Mouse (Mus musculus): Measurements from ENCODE around the gene 4930433I11Rik. TPM values are rescaled to one million over a fixed set of nuclear protein-coding genes. Genes with fewer than 3 reads are reported as not detected.
"Not testable (repeated sequence)": the region's sequence is repeated elsewhere in the genome, so short reads cannot be mapped to it uniquely, and the experiment has no call there.

The 4930433I11Rik gene
- polyA plus RNA-seq (2015; fragmentation: Nextera tagmentation; extraction: Ambion mirVana), result not detected in 2 replicates

DNA sequence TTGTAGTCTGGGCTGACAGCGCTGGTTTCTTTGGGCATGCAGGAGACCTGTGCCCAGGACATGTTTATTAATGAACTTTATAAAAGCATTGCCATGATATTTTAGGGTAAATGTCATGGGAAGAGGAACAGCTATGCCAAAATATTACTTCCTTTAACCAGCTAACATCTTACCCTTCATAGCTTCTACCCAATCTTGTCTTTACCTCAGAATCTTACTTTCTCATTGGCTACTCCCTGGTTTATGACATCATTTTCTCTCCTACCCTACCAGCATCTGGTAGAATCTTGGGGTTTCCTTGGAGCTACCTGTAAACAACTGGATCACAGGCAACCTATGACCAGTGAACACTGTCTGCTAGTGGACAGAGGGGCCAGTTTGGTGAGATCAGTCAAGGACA is at the start of gene 4930433I11Rik:
4930433I11Rik (plus strand) TSS at position 301 of the 400 bp plus-strand sequence.
- ATAC-seq, result no peak
- 93% methylated on average over 1 of the region's 1 CpGs for WGBS
- Histone ChIP-seq H3K27ac (no peak within 1 kb of the TSS), H3K4me3 (no peak within 1 kb of the TSS), H3K4me1 (no peaks in the 10 kb centered on the region), H3K4me2 (no peak within 1 kb of the TSS), H3K9me3 (replicated peaks) (no peaks in the 10 kb centered on the region), H3K9ac (no peak within 1 kb of the TSS), H3K36me3 (ENCODE audit: poor library complexity, severe bottlenecking) (no peaks in the 10 kb centered on the region), H3K27me3 (no peaks in the 10 kb centered on the region)

DNA sequence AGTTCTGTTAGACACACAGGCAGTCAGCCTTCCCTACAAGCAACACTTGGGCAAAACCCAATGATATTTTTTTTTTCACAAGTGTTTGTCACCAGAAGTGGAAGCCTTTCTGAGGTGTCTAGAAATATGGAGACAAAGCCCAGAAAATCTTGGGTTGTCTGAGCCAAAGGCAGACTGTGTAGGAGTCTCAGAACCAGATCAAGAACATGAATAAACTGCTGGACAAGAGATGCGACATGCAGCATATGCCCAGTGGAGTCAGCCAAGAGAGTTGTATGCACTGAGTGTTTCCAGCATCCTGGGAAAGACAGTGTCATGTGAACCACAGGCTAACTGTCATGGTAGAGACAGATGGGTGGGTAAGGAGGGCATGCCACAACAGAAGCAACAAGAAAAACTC is 48.0 kb upstream of the 4930433I11Rik start:
- Histone ChIP-seq H3K4me3 (no peak overlapping the region), H3K9ac (no peak overlapping the region), H3K4me1 (no peaks in the 10 kb centered on the region), H3K9me3 (replicated peaks) (no peaks in the 10 kb centered on the region), H3K4me2 (no peak overlapping the region), H3K27me3 (no peaks in the 10 kb centered on the region), H3K36me3 (ENCODE audit: poor library complexity, severe bottlenecking) (no peaks in the 10 kb centered on the region), H3K27ac (no peak overlapping the region)
- 88% methylated on average over 1 of the region's 1 CpGs for WGBS
- ATAC-seq, result no peak

GRCm38 (mm10) chr7:40942233-40942935 is 45.0 kb upstream of the 4930433I11Rik start:
- 65% methylated on average over 3 of the region's 3 CpGs for WGBS
- H3K9me3 ChIP-seq (replicated peaks), result no peaks in the 10 kb centered on the region

GRCm38 (mm10) chr7:41032419-41032818 is 45.1 kb downstream of the 4930433I11Rik start, which contains the start of gene Gm4884:
Gm4884 (plus strand) TSS chr7:41032719.
- not testable (repeated sequence) for H3K36me3 ChIP-seq (ENCODE audit: poor library complexity, severe bottlenecking); ATAC-seq

More at GRCm38 (mm10) chr7:40942233-40942935, 45.0 kb upstream of the 4930433I11Rik start:
- H3K4me3 ChIP-seq, result no peak overlapping the region
- no peak overlapping the region for H3K4me2 ChIP-seq
- no peaks in the 10 kb centered on the region for H3K4me1 ChIP-seq
- no peaks in the 10 kb centered on the region for H3K36me3 ChIP-seq (ENCODE audit: poor library complexity, severe bottlenecking)
- no peak overlapping the region for H3K27ac ChIP-seq
- no peak overlapping the region for H3K9ac ChIP-seq
- peak; percentile 55 for ATAC-seq
- H3K27me3 ChIP-seq, result no peaks in the 10 kb centered on the region

DNA sequence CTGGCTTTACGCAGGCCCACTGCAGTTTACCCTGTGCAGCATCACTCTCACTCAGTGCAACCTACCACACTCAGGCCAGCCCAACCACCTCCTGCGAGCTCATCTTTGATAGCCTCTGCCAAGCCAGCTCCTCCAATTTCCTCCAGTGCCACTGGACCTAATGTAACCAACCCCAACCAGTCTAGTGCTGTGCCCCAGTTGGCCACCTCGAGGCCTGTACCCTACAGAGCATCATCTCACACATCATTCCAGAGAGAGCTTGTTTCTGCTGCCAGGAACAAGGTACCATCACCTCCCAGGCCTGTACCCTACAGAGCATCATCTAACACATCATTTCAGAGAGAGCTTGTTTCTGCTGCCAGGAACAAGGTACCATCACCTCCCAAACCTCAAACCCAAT is 56.7 kb downstream of the 4930433I11Rik start:
- not testable (repeated sequence) for ATAC-seq; H3K4me3 ChIP-seq; H3K4me1 ChIP-seq; H3K27ac ChIP-seq; H3K27me3 ChIP-seq; H3K4me2 ChIP-seq; H3K9ac ChIP-seq; H3K36me3 ChIP-seq (ENCODE audit: poor library complexity, severe bottlenecking)
- WGBS, result 62% methylated on average over 3 of the region's 3 CpGs
- H3K9me3 ChIP-seq (replicated peaks), result peaks cover 16% of the 10 kb centered on the region

More at GRCm38 (mm10) chr7:41032419-41032818, 45.1 kb downstream of the 4930433I11Rik start, which contains the start of gene Gm4884:
- H3K27ac ChIP-seq; H3K9me3 ChIP-seq (replicated peaks); H3K4me1 ChIP-seq; H3K27me3 ChIP-seq; H3K9ac ChIP-seq; H3K4me3 ChIP-seq; H3K4me2 ChIP-seq: not testable (repeated sequence)
- 89% methylated on average over 1 of the region's 1 CpGs for WGBS

Other genes starting within 250 kb of the 4930433I11Rik start
- 9.6 and 10.7 TPM in 2 replicates for gene Vstm2b, start 89.2 kb upstream of the 4930433I11Rik start, polyA plus RNA-seq (2015; fragmentation: Nextera tagmentation; extraction: Ambion mirVana)
- gene Gm4884, start 45.2 kb downstream of the 4930433I11Rik start, polyA plus RNA-seq (2015; fragmentation: Nextera tagmentation; extraction: Ambion mirVana), result not detected in 2 replicates
- gene Gm5592, start 166.3 kb downstream of the 4930433I11Rik start, polyA plus RNA-seq (2015; fragmentation: Nextera tagmentation; extraction: Ambion mirVana), result not detected in 2 replicates